Mouse (Mus musculus): ENCODE measurements at regions not wholly inside any gene's neighbourhood (a gene's known extent, or its start where the extent isn't known, plus 50 kb on each side); places are given as distances from the start of the nearest gene placed in this dataset.

- no peak for DNase-seq (ENCODE audit: low read depth)
These were observed 221.7 kb upstream of the Veph1 start for GRCm38 (mm10) chr3:66518289-66518688.

- DNase-seq (ENCODE audit: low read depth), result no peak
These were observed 219.3 kb upstream of the Veph1 start for GRCm38 (mm10) chr3:66515773-66516406.

- DNase-seq (ENCODE audit: low read depth), result no peak
These were observed 217.9 kb upstream of the Veph1 start for GRCm38 (mm10) chr3:66514587-66514986.

GRCm38 (mm10) chr3:66512408-66512807 is 215.8 kb upstream of the Veph1 start:
- DNase-seq (ENCODE audit: low read depth), result no peak

GRCm38 (mm10) chr3:66510455-66510854 is 213.8 kb upstream of the Veph1 start:
- no peak for DNase-seq (ENCODE audit: low read depth)

- DNase-seq (ENCODE audit: low read depth), result no peak
These were observed 209.5 kb upstream of the Veph1 start for GRCm38 (mm10) chr3:66506125-66506524.

- no peak for DNase-seq (ENCODE audit: low read depth)
These were observed 208.9 kb upstream of the Veph1 start for GRCm38 (mm10) chr3:66505476-66506076.

GRCm38 (mm10) chr3:66504717-66505116 is 208.1 kb upstream of the Veph1 start:
- DNase-seq (ENCODE audit: low read depth), result no peak

- DNase-seq (ENCODE audit: low read depth), result no peak
These were observed 207.0 kb upstream of the Veph1 start for GRCm38 (mm10) chr3:66503615-66504014.

GRCm38 (mm10) chr3:66501865-66502264 is 205.2 kb upstream of the Veph1 start:
- no peak for DNase-seq (ENCODE audit: low read depth)

- no peak for DNase-seq (ENCODE audit: low read depth)
These were observed 197.9 kb upstream of the Veph1 start for GRCm38 (mm10) chr3:66494442-66495113.

- no peak for DNase-seq (ENCODE audit: low read depth)
These were observed 194.2 kb upstream of the Veph1 start for GRCm38 (mm10) chr3:66490696-66491357.

- DNase-seq (ENCODE audit: low read depth), result no peak
These were observed 192.1 kb upstream of the Veph1 start for GRCm38 (mm10) chr3:66488724-66489123.

- DNase-seq (ENCODE audit: low read depth), result no peak
These were observed 190.0 kb upstream of the Veph1 start for GRCm38 (mm10) chr3:66486658-66487057.

- DNase-seq (ENCODE audit: low read depth), result no peak
These were observed 189.5 kb upstream of the Veph1 start for GRCm38 (mm10) chr3:66486184-66486583.

- no peak for DNase-seq (ENCODE audit: low read depth)
These were observed 184.1 kb upstream of the Veph1 start for GRCm38 (mm10) chr3:66480718-66481117.

- no peak for DNase-seq (ENCODE audit: low read depth)
These were observed 182.6 kb upstream of the Veph1 start for GRCm38 (mm10) chr3:66479266-66479665.

GRCm38 (mm10) chr3:66466321-66466720 is 169.7 kb upstream of the Veph1 start:
- no peak for DNase-seq (ENCODE audit: low read depth)

GRCm38 (mm10) chr3:66465371-66465770 is 168.7 kb upstream of the Veph1 start:
- no peak for DNase-seq (ENCODE audit: low read depth)

GRCm38 (mm10) chr3:66462341-66462740 is 165.7 kb upstream of the Veph1 start:
- no peak for DNase-seq (ENCODE audit: low read depth)

GRCm38 (mm10) chr3:66446274-66447159 is 149.9 kb upstream of the Veph1 start:
- DNase-seq (ENCODE audit: low read depth), result no peak

- no peak for DNase-seq (ENCODE audit: low read depth)
These were observed 136.6 kb upstream of the Veph1 start for GRCm38 (mm10) chr3:66433216-66433615.

Measured in naive thymus-derived CD4-positive, alpha-beta T cell, adult 2 months (primary cell).